Mouse (Mus musculus) hindbrain, embryonic 12.5 days (tissue): ENCODE data around the gene Lnx1. TPM values are rescaled to one million over a fixed set of nuclear protein-coding genes. Genes with fewer than 3 reads are reported as not detected.

ENCODE experiments used
- ATAC-seq: fragments of 200-750 bp; cut with Nextera tagmentation; 2 replicates; pipeline ENCODE4 v1.8.0; 2017; ENCODE audit warnings: moderate TSS enrichment; ENCODE audit not compliant: low FRiP score
- H3K27ac ChIP-seq: fragments of 300-500 bp; sonication (generic); 2 replicates; pipeline ENCODE4 v1.5.1; 2016; ENCODE audit warnings: mild to moderate bottlenecking
- H3K27me3 ChIP-seq: fragments of 300-500 bp; sonication (generic); 2 replicates; pipeline ENCODE4 v1.6.1; 2016; ENCODE audit warnings: mild to moderate bottlenecking
- H3K36me3 ChIP-seq: fragments of 300-500 bp; sonication (generic); 2 replicates; pipeline ENCODE4 v1.6.1; 2016; ENCODE audit warnings: mild to moderate bottlenecking
- H3K4me1 ChIP-seq: fragments of 300-500 bp; sonication (generic); 2 replicates; pipeline ENCODE4 v1.6.1; 2016
- H3K4me2 ChIP-seq: fragments of 300-500 bp; sonication (generic); replicated peaks from 2 replicates; pipeline ENCODE4 v1.6.1; 2016; ENCODE audit warnings: mild to moderate bottlenecking
- H3K4me3 ChIP-seq: fragments of 300-500 bp; sonication (generic); 2 replicates; pipeline ENCODE4 v1.5.1; 2016; ENCODE audit warnings: mild to moderate bottlenecking
- H3K9ac ChIP-seq: fragments of 300-500 bp; sonication (generic); 2 replicates; pipeline ENCODE4 v1.6.1; 2016; ENCODE audit warnings: mild to moderate bottlenecking, moderate library complexity
- H3K9me3 ChIP-seq: fragments of 300-500 bp; sonication (generic); replicated peaks from 2 replicates; pipeline ENCODE4 v1.6.1; 2016; ENCODE audit warnings: mild to moderate bottlenecking
- WGBS: fragments of 180-500 bp; shearing (Covaris S2); methylation state at CpG from one replicate; pipeline ENCODE4 v1.1.7; 2016; 5-methylcytosine and 5-hydroxymethylcytosine counted together
- polyA plus RNA-seq: library from polyadenylated mRNA; unstranded; fragments of >200 nt; fragmentation: Nextera tagmentation; extraction: Ambion mirVana; gene quantifications from 2 replicates; pipeline ENCODE4 v1.2.1, GENCODE M21; 2016

Lnx1 gene
- polyA plus RNA-seq, 1 experiment from 2014 or later, result 0.96 TPM

GRCm38 (mm10) chr5:74668956-74669355 is 33.8 kb downstream of the Lnx1 start:
- H3K4me3 ChIP-seq, result no peak overlapping the region
- no peaks in the 10 kb centered on the region for H3K36me3 ChIP-seq
- H3K27ac ChIP-seq, result no peak overlapping the region
- no peak overlapping the region for H3K9ac ChIP-seq
- ATAC-seq, result no peak
- no peak overlapping the region for H3K4me2 ChIP-seq
- no peaks in the 10 kb centered on the region for H3K4me1 ChIP-seq
- H3K27me3 ChIP-seq, result no peaks in the 10 kb centered on the region
- H3K9me3 ChIP-seq, result no peaks in the 10 kb centered on the region
- WGBS, result 75% methylated on average over 6 of the region's 6 CpGs

DNA sequence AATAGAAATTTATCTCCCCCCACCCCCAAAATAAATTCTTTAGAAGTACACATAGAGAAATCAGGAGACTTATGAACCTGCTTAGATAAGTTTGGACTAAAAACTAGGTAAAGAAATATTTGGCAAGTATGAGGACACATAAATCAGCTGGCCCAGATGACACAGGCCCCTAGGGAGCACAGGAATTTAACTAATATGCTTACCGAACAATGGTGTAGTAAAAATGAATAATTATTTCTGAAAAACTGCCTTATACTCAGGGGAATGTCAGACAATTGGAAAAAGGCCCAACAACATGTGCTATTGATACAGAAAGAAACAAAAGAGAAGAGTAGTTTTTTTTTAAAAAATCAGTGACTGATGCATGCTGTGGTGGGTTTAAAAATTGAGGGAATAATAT is 40.1 kb downstream of the Lnx1 start:
- no peak overlapping the region for H3K4me3 ChIP-seq
- no peaks in the 10 kb centered on the region for H3K27me3 ChIP-seq
- no peak overlapping the region for H3K4me2 ChIP-seq
- H3K9me3 ChIP-seq, result no peaks in the 10 kb centered on the region
- ATAC-seq, result no peak
- no peak overlapping the region for H3K27ac ChIP-seq
- H3K36me3 ChIP-seq, result no peaks in the 10 kb centered on the region
- WGBS, result 50% methylated on average over 1 of the region's 1 CpGs
- H3K9ac ChIP-seq, result no peak overlapping the region
- no peaks in the 10 kb centered on the region for H3K4me1 ChIP-seq

DNA sequence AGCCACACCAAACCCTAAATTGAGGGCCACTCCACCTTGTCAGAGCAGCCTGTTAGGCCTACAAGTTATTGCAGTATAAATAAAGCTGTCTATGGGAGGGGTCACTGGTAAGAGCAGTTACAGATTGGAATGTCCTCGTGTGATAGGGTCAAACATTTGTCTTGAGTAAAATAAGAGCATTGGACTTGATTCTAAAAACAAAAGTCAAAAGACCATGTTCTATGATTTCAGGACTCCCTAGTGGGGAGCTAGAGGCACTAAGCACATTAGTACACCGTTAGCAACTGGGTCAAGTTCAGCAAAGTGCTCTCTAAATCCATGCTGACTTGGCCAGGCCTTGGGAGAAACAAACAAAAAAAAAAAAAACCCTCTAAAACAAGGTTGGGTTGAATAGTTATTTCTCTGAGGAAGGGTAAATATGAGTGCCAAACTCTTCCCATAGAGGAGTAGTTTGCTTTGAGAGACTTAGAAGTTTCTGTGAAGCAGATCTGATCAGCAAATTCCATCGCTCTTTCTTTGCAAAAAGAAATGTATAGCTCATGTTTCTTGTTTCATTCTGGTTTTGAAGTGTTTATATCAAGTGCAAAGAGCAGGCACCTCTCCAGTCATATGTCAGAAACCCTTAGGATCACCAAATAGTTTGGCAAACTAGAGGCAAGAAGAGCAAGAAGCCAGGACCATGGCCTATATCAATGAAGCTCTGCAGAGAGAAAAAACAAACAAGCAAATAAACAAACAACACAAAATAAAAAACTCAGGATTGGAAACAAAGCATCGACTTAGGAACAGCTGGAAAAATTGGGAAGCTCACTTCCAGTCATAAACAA is 40.8 kb downstream of the Lnx1 start:
- no peak overlapping the region for H3K27ac ChIP-seq
- H3K4me3 ChIP-seq, result no peak overlapping the region
- no peaks in the 10 kb centered on the region for H3K9me3 ChIP-seq
- H3K9ac ChIP-seq, result no peak overlapping the region
- ATAC-seq, result no peak
- no peaks in the 10 kb centered on the region for H3K4me1 ChIP-seq
- H3K36me3 ChIP-seq, result no peaks in the 10 kb centered on the region
- no peak overlapping the region for H3K4me2 ChIP-seq
- H3K27me3 ChIP-seq, result no peaks in the 10 kb centered on the region
- WGBS, result 75% methylated on average over 4 of the region's 4 CpGs

- H3K9me3 ChIP-seq, result no peaks in the 10 kb centered on the region
- H3K4me2 ChIP-seq, result no peak overlapping the region
- H3K27ac ChIP-seq, result no peak overlapping the region
- ATAC-seq, result no peak
- no peak overlapping the region for H3K9ac ChIP-seq
- H3K36me3 ChIP-seq, result no peaks in the 10 kb centered on the region
- WGBS, result 76% methylated on average over 4 of the region's 4 CpGs
- H3K27me3 ChIP-seq, result no peaks in the 10 kb centered on the region
- H3K4me1 ChIP-seq, result no peaks in the 10 kb centered on the region
- no peak overlapping the region for H3K4me3 ChIP-seq
Measured at GRCm38 (mm10) chr5:74659856-74660255, 42.9 kb downstream of the Lnx1 start.

GRCm38 (mm10) chr5:74659281-74659680 is 43.4 kb downstream of the Lnx1 start:
- WGBS, result 89% methylated on average over 5 of the region's 5 CpGs

DNA sequence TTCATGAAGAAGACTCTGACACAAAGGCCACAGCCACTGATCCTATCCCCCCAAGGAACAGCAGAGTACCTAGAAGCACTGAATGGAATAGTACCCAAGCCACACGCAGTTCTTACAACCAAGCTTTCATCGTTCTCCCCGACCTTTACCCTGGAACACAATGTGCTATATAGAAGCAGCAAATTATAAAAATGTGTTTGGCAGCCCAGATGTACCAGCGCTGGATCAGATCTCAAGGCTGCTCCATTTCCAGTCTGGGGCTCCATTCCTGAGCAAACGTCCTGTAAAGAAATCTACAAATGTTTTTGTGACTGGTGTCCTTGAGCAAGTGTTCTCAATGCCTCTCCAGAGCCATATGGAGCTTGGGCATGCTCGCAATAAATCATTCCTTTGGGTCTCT is 44.8 kb downstream of the Lnx1 start:
- ATAC-seq, result no peak
- Histone ChIP-seq H3K4me2 (no peak overlapping the region), H3K9ac (no peak overlapping the region), H3K27ac (no peak overlapping the region), H3K27me3 (no peaks in the 10 kb centered on the region), H3K4me1 (no peaks in the 10 kb centered on the region), H3K9me3 (no peaks in the 10 kb centered on the region), H3K36me3 (no peaks in the 10 kb centered on the region), H3K4me3 (no peak overlapping the region)
- WGBS, result 76% methylated on average over 6 of the region's 6 CpGs

More at GRCm38 (mm10) chr5:74659281-74659680, 43.4 kb downstream of the Lnx1 start:
- no peak overlapping the region for H3K27ac ChIP-seq
- no peak overlapping the region for H3K4me2 ChIP-seq
- no peaks in the 10 kb centered on the region for H3K27me3 ChIP-seq
- no peak overlapping the region for H3K9ac ChIP-seq
- no peaks in the 10 kb centered on the region for H3K4me1 ChIP-seq
- no peaks in the 10 kb centered on the region for H3K9me3 ChIP-seq
- H3K4me3 ChIP-seq, result no peak overlapping the region
- ATAC-seq, result no peak
- H3K36me3 ChIP-seq, result no peaks in the 10 kb centered on the region

- H3K4me3 ChIP-seq, result no peak overlapping the region
- no peaks in the 10 kb centered on the region for H3K4me1 ChIP-seq
- WGBS, result 88% methylated on average over 5 of the region's 5 CpGs
- no peaks in the 10 kb centered on the region for H3K36me3 ChIP-seq
- no peaks in the 10 kb centered on the region for H3K9me3 ChIP-seq
- H3K9ac ChIP-seq, result no peak overlapping the region
- no peak overlapping the region for H3K27ac ChIP-seq
- no peak overlapping the region for H3K4me2 ChIP-seq
- no peak for ATAC-seq
- H3K27me3 ChIP-seq, result no peaks in the 10 kb centered on the region
Measured at GRCm38 (mm10) chr5:74656410-74656809, 46.3 kb downstream of the Lnx1 start.

DNA sequence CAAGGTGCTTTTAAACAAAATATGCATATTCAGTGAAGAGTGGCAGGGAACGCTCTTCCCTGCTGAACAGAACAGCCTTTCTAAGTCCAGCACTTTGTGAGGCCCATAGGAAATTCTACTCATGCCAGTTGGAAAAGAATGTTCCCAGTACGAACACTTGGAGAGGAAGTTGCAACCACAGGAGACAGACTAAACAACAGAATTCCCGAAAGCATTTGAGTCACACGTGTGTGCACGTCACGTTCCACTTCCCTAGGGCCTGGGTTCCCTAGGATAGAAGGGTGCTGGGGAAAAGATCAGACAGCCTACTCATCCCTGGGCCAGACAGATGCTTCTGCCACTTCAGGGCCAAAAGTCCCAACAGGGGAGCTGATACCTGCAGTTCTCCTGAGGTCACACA is 48.2 kb downstream of the Lnx1 start:
- H3K4me2 ChIP-seq, result no peak overlapping the region
- no peaks in the 10 kb centered on the region for H3K36me3 ChIP-seq
- ATAC-seq, result no peak
- H3K4me3 ChIP-seq, result no peak overlapping the region
- H3K27ac ChIP-seq, result no peak overlapping the region
- no peaks in the 10 kb centered on the region for H3K4me1 ChIP-seq
- no peaks in the 10 kb centered on the region for H3K27me3 ChIP-seq
- H3K9me3 ChIP-seq, result no peaks in the 10 kb centered on the region
- 78% methylated on average over 6 of the region's 6 CpGs for WGBS
- H3K9ac ChIP-seq, result no peak overlapping the region

GRCm38 (mm10) chr5:74653766-74654165 is 48.9 kb downstream of the Lnx1 start:
- H3K36me3 ChIP-seq, result no peaks in the 10 kb centered on the region
- WGBS, result 93% methylated on average over 10 of the region's 10 CpGs
- no peak overlapping the region for H3K4me3 ChIP-seq
- no peaks in the 10 kb centered on the region for H3K27me3 ChIP-seq
- no peak for ATAC-seq
- no peak overlapping the region for H3K27ac ChIP-seq
- no peak overlapping the region for H3K4me2 ChIP-seq
- no peaks in the 10 kb centered on the region for H3K9me3 ChIP-seq
- H3K9ac ChIP-seq, result no peak overlapping the region
- no peaks in the 10 kb centered on the region for H3K4me1 ChIP-seq

DNA sequence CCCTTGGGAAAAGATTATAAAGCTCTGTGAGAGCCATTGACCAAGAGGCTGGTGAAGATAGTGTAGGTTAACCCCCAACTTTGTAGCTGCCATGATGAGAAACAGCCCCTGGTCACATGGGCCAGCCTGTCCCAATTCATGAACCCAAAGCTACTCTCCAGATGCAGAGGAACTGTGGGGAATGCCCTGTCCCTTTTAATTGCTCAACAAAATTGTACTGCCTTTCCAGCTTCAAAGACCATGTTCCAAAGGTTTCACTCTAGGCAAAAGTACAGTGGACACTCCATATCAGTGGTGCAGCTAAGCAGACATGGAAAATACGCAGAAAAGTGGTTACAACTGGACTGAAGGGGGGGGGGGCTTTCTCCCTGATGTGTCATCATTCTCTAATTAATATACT is 53.6 kb downstream of the Lnx1 start:
- whole genome bisulfite sequencing, result 93% methylated on average over 1 of the region's 1 CpGs
- Histone ChIP-seq H3K4me1 (no peaks in the 10 kb centered on the region), H3K27me3 (no peaks in the 10 kb centered on the region), H3K4me2 (no peak overlapping the region), H3K4me3 (no peak overlapping the region), H3K9me3 (no peaks in the 10 kb centered on the region), H3K27ac (no peak overlapping the region), H3K36me3 (no peaks in the 10 kb centered on the region), H3K9ac (no peak overlapping the region)
- ATAC-seq, result no peak

- Histone ChIP-seq H3K9ac (no peak overlapping the region), H3K4me2 (no peak overlapping the region), H3K36me3 (no peaks in the 10 kb centered on the region), H3K4me1 (no peaks in the 10 kb centered on the region), H3K9me3 (no peaks in the 10 kb centered on the region), H3K4me3 (no peak overlapping the region), H3K27me3 (no peaks in the 10 kb centered on the region), H3K27ac (no peak overlapping the region)
- 78% methylated on average over 9 of the region's 9 CpGs for WGBS
- no peak for ATAC-seq
Measured at GRCm38 (mm10) chr5:74648216-74648615, 54.5 kb downstream of the Lnx1 start.

DNA sequence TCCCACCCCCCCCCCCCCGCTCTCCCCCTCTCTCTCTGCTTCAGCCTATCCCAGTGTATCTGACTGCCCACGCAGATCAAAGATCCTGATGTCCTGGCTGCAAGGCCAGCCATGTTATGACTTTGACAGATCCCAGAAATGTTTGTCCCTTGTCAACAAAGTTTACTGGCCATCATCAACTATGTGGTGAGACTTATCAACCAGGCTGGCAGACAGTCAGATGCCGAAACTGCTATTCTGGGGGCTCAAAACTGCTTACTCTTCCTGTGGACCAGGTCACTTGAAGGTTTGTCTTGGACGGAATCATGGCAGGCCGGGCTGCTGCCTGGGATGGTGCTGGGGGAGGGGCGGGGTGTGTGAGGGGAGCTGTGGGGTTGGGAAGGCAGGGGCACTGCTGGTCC is 55.1 kb downstream of the Lnx1 start:
- no peak overlapping the region for H3K27ac ChIP-seq
- H3K27me3 ChIP-seq, result no peaks in the 10 kb centered on the region
- H3K36me3 ChIP-seq, result no peaks in the 10 kb centered on the region
- H3K9ac ChIP-seq, result no peak overlapping the region
- no peaks in the 10 kb centered on the region for H3K9me3 ChIP-seq
- no peak for ATAC-seq
- no peaks in the 10 kb centered on the region for H3K4me1 ChIP-seq
- H3K4me3 ChIP-seq, result no peak overlapping the region
- no peak overlapping the region for H3K4me2 ChIP-seq
- 70% methylated on average over 5 of the region's 6 CpGs for WGBS

DNA sequence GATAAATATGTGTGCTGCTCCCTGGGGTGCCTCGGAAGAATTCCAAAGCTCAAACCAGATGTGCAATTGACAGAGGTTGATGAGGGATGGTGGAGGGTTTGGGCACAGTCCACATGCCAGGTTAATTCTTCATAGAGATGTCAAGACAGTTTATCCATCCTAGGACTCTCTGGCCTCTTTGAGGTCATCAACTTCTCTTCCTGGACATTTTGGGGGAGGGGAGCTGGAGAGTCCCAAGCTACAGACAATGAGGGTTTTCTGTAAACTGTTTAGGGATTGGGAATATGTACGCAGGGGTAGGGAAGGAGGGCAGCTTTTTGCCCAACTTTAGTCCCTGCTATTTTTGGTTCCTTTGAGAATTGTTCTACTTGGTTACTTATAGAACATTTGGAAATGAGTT is 60.4 kb downstream of the Lnx1 start:
- no peaks in the 10 kb centered on the region for H3K4me1 ChIP-seq
- no peak overlapping the region for H3K27ac ChIP-seq
- 0 out of 2 replicates have a peak, but pooled peaks cover 2% of the 10 kb centered on the region for H3K27me3 ChIP-seq
- no peak for ATAC-seq
- H3K9ac ChIP-seq, result no peak overlapping the region
- H3K4me3 ChIP-seq, result no peak overlapping the region
- WGBS, result 81% methylated on average over 2 of the region's 2 CpGs
- H3K4me2 ChIP-seq, result no peak overlapping the region
- H3K36me3 ChIP-seq, result no peaks in the 10 kb centered on the region
- H3K9me3 ChIP-seq, result no peaks in the 10 kb centered on the region
